Mouse (Mus musculus): Measurements from ENCODE around the gene Gtsf1l.

- TF ChIP-seq GATA1 (IDR thresholded peaks at IDR 0.05; ENCODE audit: low read length) = no peak
- no peak for TF ChIP-seq TAL1 (IDR thresholded peaks at IDR 0.05; ENCODE audit: low read length)
Observed at GRCm38 (mm10) chr2:163070213-163070612, 17.4 kb downstream of the Gtsf1l start.
